Mouse (Mus musculus) megakaryocyte, embryonic 14.5 days (primary cell): Measurements from ENCODE around the gene Ispd.

Experiments
- FLI1 ChIP-seq: IDR thresholded peaks from 2 replicates; pipeline ENCODE4 v1.6.1; 2012; ENCODE audit warnings: low read length, inconsistent platforms, mixed read lengths
- GATA1 ChIP-seq: IDR thresholded peaks from 3 replicates; pipeline ENCODE4 v1.6.1; 2012; ENCODE audit warnings: mixed read lengths, low read length, inconsistent platforms, borderline replicate concordance

GRCm38 (mm10) chr12:36632427-36632826, 251.2 kb downstream of the Ispd start:
- TF ChIP-seq GATA1: no peak
- no peak for TF ChIP-seq FLI1
